Mouse (Mus musculus) subcutaneous adipose tissue, adult 2 months (tissue): ENCODE data around the gene Ptpn3. TPM values are rescaled to one million over a fixed set of nuclear protein-coding genes. Genes with fewer than 3 reads are reported as not detected.

Source experiments
- polyA plus RNA-seq: library from polyadenylated mRNA; depleted of rRNA; stranded (reverse); fragments of >200 nt; gene quantifications from 2 replicates; pipeline ENCODE4 v1.2.3, GENCODE M21; 2012; ENCODE audit warnings: low replicate concordance; rRNA removed

Gene Ptpn3
- 3.8 and 9.0 TPM in 2 replicates for polyA plus RNA-seq

GRCm38 (mm10) chr4:57301410-57302313 is at the start of gene Ptpn3:
Gene Ptpn3, minus strand, starts transcription at chr4:57301837.

GRCm38 (mm10) chr4:57143026-57143937 is 158.4 kb downstream of the Ptpn3 start, which contains the start of gene Epb41l4b:
Gene Epb41l4b, minus strand, starts transcription at chr4:57143437.

Other genes with a start within 250 kb of the Ptpn3 start
- gene Epb41l4b, start 158.4 kb downstream of the Ptpn3 start, polyA plus RNA-seq = 0.57 and 11.6 TPM in 2 replicates
- gene Palm2, start 132.4 kb upstream of the Ptpn3 start, polyA plus RNA-seq = 0.44 and 0.85 TPM in 2 replicates